Mouse (Mus musculus): ENCODE results near the gene Tgm5.

DNA sequence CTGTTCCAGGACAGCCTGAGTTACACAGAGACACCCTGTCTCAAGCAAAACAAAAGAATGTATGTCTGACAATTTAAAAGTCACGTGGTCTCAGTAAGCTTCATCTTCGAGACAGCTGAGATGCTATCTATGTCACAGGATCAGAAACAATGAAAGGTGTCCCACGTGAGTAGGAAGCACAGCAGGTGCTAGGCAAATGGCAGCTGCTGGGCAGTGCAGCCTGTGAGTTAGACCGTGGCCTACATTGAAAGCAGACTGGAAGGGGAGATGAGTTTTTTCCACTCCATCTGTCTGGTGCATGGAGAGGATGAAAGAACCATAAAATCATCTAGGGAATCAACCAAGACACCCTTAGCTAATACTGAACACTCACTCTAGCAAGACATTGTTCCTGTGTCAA lies 18.5 kb downstream of the Tgm5 start:
- no peak for TF ChIP-seq CTCF (IDR thresholded peaks at IDR 0.05; ENCODE audit: insufficient read depth, low read length)
- no peak for TF ChIP-seq POLR2A (IDR thresholded peaks at IDR 0.05; ENCODE audit: borderline replicate concordance, extremely low read depth, low read depth, low read length)

Data from lung, adult 2 months (tissue).